Mouse (Mus musculus): Measurements from ENCODE around the gene March1. TPM values are rescaled to one million over a fixed set of nuclear protein-coding genes. Genes with fewer than 3 reads are reported as not detected.

March1 gene
- 1 to 10 TPM; 1.5 to 4.0 (median 2.6) TPM for total RNA-seq (2022)

DNA sequence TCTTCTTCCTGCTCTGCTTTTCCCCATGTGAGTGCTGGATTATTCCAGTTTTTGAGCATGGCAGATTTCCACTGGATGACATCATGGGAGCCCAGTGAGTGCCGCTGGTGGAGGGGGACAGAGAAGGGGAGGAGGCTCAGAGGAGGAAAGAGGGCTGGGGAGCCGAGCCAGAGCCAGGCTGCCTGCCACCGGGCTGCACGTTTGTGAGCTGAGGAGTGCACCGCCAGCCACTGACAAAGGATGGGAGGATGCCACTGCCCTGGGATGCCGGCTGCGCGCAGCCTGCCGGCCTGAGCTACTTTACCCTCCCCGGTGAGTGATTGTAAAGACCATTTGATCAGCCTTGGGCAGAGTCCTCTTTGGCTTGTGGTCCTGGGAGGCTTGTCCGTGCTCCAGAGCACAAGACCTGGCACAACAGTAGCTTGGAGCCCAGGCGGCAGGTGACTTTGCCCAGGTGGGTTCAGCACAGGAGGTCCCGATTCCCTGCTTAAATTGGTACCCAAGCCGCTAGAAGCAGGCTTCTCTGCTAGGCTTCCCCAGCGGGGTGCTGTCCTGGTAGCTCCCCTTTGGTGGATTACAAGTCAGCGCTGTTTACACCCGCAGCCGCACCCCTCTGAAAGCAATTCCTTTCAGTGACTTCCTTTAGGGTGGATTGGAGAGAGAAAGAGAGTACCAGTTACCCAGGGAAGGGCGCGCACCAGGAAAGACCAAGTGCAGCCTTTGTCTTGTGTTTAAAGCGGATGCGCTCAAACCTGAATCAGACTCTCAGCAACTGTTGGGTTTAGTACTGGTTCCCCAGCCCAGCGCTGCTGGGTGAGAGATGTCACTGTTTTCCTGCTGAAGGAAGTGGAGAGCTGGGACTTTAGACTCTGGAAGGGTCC is at the start of gene March1:
March1 (plus strand) TSS at position 30 of the 881 bp plus-strand sequence.
- no peak for DNase-seq

DNA sequence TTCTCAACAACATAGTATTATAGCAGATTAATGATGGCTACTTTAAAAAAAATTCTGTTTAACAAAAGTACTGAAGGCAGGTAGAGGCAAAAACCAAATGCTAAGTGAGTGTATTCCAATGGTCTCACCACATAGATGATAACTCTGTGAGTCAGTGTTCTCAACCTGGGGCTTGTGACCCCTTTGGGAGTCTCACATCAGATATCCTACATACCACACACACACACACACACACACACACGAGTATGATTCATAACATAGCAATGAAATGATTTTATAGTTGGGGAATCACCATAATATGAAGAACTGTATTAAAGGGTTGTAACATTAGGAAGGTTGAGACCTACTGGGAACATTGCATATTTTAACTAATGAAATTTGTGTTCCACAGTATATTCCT is 30.8 kb upstream of the March1 start:
- DNase-seq, result no peak

DNA sequence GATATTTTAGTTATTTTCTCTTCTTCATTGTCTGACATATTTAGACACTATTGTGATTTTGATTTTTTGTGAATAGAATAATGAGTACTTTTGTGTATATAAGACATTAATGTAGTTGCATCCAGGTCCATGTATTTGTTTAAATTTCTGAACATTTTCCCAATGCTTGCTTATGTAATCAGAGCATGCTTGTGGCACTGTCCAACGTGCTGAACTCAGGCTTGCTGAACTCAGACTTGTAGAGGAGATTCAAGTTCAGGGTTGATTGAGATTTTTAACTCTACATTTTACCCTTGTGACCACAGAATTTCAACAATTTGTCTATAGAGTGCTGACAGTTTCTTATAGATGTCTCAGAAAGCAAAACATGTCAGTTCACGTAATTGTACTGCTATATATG is 14.5 kb upstream of the March1 start:
- no peak for DNase-seq

DNA sequence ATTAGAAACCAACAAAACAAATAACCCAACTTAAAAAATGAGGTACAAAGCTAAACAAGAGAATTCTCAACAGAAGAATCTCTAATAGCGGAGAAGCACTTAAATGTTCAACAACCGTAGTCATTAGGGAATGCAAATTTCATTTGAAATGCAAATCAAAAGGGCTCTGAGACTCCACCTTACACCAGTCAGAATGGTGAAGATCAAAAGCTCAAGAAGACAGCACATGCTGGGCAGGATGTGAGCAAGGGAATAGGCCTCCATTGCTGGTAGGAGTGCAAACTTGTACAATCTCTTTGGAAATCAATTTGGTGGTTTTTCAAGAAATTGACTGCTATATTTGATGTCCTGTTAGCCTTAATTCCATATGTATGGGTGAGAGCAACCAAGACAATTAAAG is 8.2 kb upstream of the March1 start:
- DNase-seq, result no peak

DNA sequence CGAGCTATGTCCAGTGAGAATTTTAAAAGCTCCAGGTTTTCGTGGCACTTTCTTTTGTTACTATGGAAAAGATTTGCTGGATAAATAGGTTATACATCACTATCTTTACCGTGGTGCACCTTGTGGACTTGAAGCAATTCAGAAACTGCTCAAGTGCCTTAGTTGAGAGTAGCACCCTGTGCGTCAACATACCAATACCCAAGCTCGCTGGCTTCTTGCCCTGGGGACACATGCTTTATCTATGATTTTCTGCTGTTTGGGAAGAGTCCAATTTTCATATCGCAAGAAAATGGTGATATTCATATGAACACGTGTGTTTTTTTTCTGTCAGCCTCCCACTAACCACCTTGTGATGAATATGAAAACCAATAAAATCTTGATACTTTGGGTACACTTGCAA is 1.3 kb downstream of the March1 start:
- no peak for DNase-seq

DNA sequence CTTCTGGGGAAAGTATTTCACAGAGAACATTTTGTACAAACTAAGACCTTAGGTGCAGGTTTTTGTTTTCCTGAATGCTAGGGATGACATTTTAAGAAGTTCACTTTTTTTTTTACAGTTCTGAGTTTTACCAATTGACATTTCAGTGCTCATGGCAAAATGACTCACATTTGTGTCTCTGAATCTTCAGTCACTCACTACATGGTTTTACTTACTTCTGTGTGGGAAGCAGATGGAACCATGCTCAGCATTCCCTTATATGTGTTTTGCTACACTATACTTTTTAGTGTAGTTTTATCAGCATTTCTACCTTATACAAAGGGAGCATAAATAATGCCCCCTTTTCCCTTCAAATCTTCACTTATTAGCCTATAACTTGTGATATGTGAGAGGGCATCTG is 27.2 kb downstream of the March1 start:
- no peak for DNase-seq

DNA sequence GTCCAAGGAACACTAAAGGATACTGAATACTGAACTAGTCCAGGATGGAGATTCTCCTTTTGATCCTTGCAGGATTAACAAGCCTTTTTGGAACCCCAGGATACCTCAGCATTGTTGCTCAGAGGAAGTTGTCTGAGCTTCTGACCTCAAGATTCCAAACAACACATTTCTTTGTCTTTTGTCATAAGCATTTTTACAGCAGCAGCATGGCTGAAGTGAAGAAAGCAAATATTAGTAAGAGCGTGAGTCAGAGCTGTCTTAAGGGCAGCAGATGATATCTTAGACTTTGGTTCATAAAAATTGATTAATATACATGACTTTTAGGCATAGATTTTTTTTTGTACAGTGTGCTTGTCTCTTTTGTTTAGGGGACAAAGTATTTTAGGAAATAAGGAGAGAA is 27.8 kb downstream of the March1 start:
- no peak for DNase-seq

DNA sequence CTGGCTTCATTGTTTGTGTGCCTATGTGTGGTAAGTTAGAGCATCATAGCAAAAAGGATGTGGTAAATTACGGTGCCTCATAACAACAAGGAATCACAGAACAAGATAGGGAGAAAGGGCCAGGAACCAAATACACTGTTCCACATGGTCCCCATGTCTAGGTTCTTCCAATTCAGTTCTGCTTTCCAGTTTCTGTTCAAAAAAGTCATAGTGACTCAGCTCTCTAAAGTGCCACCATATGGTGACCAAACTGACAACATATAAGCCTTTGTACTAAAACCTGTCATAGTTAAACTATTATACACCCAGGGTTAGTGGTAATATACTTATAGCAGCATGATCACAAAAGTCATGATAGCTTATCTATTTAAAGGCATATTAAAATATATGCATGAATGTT is 28.2 kb downstream of the March1 start:
- no peak for DNase-seq

DNA sequence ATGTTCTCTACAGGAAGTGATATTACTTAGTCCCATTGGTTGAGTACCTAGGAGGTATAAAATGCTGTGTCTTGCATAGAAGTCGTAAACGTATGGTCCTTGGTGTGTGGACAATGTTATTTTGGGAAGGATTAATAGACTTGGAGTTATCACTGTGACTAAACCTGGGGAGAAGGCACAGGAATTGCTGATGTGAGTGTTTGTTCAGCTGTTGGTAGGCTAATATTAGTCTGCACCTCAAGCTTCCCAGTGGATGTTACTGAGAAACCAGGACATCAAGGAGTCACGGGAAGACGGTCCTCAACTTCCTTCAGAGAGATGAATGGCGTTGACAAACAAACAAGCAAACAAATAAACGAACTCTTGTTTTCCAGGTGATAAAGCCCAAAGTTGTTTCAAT is 38.2 kb downstream of the March1 start:
- no peak for DNase-seq

DNA sequence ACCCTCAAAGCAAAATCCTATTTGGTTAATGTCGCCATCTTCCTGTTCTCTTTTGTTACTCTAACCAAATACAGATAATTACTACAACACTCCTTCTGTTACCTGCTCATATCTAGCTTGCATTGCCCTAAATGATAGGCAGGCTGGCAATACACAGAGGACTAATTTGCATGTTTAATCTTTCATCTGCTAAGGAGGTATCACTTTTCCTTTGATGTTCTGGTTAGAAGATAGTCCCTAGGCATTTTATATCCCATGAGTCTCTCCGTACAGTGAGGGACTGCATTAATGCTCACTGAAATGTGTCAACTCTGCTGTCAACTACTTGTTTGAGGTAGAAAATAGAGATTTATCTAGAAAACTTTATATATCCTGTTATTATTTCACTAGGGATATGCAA is 44.2 kb downstream of the March1 start:
- DNase-seq, result no peak

DNA sequence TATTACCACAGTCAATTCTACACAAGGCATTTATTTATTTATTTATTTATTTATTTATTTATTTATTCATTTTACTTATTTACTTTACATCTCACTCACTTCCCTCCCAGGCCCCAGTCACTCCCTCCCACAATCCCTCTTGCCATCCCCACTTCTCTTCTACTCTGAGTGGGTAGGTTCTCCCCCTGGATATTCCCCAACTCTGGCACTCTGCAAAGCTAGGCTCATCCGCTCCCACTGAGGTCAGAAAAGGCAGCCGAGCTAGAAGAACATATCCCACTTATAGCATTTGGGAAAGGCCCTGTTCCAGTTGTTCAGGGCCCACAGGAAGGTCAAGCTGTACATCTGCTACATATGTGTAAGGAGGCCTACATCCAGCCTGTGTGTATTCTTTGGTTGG is 48.1 kb downstream of the March1 start:
- no peak for DNase-seq

DNA sequence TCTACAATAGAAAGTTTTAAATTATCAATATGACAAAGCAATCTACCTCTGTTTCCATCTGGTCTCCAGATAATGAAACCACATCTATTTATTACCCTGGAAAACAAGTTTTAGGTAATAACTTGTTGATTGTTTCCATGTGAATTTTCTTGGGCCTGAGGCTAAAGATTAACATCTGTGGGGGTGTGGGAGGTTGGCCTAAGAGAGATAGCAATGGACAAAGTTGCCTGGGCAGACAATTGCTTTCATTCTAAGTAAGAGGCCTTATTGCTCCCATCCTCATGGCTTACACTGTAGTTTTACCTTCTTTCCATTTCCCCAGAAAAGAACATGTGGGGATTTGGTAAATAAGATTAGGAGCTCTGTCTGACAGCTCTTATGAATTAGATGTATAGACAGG is 125.4 kb downstream of the March1 start:
- DNase-seq, result no peak

DNA sequence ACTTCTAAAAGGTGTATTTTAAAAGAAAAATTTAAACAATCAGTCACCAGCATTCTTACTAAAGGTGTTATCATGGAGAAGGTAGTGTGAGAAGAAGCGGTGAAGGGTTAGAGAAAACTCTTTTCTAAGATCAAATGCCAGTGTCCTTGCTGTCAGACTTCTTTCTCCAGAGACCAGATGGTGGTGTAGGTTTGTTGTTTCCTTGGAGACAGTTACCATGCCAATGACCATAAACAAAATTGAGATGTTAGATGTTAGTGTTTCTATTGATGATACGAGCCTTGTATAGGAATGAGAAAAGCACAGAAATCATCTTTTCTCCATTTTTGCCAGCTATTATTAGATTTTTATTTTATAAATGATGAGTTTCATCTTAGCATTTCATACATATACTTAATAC is 158.1 kb downstream of the March1 start:
- DNase-seq, result no peak

DNA sequence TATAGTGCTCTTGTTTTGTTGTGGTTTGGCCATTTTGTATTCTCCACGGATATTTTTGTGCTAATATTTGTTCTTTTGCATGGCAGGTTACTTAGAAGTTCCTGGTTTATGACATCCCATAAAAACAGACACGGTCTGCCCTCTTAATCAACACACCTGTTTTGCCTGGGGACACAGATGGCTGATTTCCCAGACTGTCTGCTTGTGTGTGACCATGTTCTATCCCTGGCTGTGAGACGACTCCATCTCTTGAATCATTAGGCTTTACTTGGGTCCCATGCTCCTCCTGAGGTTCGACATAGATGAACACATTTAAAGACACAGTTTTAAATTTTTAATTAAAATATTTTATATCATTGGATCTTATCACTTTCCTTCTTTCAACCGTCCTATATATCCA is 163.5 kb downstream of the March1 start:
- DNase-seq, result no peak

DNA sequence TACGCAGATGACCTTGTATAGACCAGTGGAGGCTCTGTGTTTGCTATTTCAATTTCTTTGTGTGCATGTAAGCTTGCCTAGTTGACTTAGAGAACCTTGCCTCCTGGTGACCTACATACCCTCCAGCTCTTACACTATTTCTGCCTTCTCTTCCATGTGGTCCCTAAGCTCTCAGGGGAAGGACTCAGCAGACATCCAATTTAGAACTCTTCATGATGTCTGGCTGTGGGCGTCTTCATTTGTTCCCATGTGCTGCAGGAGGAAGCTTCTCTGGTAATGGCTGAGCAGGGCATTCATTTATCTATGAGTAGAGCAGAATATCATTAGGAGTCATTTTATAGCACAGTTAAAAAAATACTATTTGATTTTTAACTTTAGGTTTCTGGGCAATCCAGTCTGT is 195.3 kb downstream of the March1 start:
- DNase-seq, result no peak

DNA sequence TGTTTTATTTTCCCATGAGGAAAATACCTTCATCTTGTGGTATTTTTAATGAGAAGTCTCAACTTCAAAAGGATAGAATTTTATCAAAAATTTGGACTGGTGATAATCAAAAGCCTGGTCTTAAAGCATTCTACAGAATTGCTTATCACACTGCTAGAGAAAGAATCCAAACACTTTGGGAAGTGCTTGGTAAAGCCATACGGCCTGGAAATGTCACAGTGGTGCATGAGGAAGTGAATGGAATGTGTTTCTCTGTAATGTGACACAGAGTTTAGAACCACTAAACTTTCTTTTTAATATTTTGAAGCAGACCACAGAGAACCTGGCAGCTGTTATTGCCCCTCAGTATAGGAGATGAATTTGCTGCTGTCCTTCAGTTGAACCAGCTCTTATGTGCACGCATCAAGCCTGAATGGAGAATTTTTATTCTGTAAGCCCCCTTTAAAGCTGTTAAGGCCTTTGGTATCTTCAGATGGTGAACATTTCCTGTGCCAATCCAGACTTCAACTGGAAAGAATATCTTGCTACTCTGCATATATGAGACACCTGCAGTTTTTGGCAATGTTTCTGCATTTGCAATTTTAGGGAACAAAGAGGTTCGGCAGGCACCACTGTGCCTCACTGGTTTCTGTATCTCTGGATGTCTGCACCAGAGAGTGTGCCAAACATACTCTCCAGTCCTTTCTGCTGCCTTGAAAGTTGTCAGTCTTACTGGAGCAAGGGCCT is 304.8 kb downstream of the March1 start:
- DNase-seq, result no peak

DNA sequence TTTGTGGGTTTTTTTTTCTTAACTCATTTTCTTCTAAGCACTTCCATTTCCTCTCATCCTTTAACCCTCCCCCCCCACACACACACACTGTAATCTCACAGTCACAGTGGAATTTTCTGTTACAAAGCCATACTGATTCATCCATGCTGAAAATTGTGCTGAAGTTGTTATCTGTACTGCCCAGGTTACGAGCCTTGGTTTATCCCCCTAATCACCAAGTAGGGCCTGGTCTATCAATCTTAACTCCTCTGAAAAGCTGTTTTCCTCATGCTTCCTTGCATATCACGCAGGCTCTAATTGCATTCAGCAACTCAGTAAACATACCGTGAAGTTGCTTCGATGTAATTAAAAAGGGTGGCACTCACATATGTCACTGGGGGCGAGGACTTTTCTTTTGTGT is 339.2 kb downstream of the March1 start:
- no peak for DNase-seq

DNA sequence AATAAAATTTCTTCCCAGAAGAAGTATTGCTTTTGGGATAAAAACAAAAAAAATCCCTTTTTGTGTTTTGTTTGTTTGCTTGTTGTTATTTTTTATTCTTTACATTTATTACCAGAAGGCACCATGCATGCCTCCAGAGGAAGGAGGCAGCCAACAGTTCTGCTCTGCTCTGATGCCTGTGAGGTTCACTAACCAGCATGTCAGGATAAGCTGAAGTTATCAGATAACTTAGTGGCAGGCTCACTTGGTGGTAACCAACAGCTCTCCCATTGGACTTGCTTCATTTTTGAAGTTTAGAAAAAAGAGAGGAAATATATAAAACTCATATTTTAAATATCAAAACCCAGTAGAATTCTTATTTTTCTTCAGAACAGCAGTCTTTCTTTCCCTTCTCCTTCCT is 339.8 kb downstream of the March1 start:
- no peak for DNase-seq

DNA sequence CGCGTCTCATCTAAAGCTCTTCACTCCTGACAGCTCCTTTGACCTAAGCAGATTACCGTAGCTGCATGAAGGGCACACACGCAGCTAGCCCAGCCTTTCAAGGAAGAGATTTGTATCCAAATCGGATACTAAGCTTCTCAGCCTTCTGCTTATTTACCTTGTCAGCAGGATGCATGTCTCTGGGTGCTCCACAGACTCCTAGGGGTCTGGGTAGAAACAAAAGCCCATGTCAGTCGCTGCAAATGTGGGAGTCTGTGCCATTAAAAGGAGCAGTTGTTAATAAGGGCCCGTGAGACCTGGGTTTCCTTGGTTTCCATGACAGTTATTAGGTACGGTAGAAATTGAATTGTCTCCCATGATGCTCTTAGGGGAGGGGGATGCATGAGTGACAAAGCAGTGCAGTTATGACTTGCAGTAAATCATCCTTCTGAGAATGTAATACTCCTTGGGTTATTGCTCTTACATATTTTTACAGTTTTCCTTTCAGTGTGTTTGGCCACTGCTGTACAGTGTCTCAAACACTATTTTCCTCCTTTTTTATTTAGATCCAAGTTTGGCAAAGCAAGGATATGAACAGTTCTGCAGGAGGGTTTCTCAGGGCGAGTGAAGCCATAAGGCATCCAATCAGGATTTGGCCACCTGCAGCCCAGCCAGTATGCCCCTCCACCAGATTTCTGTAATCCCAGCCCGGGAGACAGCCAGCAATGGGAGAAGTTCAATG is 349.0 kb downstream of the March1 start:
- no peak for DNase-seq

DNA sequence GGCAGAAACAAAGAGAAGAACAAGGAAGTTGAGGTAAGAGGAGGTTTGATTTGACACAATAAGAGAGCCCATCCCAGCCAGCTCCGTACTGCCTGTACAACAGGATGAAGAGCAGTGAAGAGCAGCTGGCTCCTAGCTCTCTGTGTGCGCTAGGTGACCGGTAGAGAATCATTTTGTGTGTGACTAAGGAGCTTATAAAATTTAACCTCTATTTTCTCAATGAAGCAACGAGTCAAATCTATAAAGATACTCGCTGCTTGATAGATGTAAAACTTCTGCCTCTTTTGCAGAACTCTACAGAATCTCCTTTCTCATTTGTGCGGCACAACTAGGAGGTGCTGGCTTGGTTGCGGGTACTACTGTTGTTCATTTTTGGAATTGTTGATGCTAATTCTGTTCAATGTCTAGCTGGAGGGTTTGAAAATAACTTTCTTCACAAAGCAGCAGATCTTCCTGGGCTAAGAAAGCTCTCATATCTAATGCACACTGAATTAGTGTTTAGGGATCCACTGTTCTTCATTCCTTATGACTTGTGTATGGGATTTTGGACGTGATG is 349.6 kb downstream of the March1 start:
- DNase-seq, result no peak

DNA sequence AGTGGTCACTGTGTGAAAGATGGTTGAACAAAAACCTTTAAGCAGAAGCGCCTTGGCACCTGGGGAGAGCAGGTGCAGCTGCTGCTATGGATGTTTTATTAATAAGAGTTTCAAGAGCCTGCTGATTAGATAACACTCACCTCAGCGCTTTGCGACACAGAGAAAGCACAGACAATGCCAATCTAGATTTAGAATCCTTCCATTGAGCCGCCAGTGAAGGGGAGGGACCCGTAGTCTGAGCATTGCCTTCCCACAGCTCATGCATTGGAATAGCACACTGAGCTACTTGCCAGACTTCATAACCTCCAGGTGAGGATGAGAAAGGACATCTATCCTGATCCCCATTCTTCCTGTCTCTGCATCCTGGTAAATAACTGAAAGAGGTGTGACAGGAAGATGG is 359.2 kb downstream of the March1 start:
- DNase-seq, result no peak

DNA sequence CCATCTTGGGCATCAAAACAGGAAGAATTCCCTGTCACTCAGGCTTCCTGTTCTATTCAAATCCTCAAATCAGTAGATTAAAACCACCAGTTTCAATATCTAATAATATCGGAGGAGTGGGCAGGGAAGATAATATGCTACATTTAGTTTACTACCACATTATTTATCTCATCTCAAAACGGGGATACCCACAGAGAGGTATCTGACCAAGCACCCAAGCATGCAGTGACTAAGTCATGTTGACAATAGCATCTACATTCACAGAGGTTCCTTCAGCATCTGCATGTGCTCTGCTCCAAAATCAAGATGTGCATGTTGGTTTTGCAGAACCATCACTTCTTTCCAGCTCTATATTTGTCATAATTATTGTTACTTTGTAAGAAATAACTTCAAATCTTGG is 364.3 kb downstream of the March1 start:
- no peak for DNase-seq

DNA sequence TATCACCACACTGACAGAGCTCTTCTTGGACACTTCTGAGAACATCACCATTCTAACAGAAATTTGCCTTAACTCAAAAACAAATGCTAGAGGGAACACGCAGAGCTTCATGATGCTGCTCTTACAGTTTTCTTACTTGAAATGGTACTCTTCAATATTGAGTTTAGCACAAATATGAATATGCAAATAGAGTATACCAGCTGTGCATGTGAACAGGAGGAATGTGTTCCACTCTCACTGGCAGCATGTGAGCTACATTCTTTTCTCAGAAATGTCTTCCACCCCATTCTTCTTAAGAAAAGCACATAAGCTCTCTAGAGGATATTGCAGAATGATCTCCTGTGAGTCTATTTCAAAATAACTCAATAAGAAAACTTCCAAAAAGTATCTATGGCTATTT is 370.0 kb downstream of the March1 start:
- no peak for DNase-seq
